Mouse (Mus musculus) adrenal gland, adult 18-20 months (tissue): ENCODE data around the gene Wfdc21. TPM values are rescaled to one million over a fixed set of nuclear protein-coding genes. Genes with fewer than 3 reads are reported as not detected.
A peak's percentile ranks its signal among the peaks of the same experiment; 100 is the strongest.

Experiments
- DNase-seq, 2 experiments: peaks; one replicate each; pipeline ENCODE4 v3.0.0; 2021 to 2022; ENCODE audit warnings: low spot score in 2 of 2
- total RNA-seq, 2 experiments: library from RNA; stranded (reverse); gene quantifications; 1 replicate in 1 of 2; 2 replicates in 1 of 2; pipeline ENCODE4 v1.2.3; 2021

Gene Wfdc21
- total RNA-seq, 2 experiments from 2014 or later, result 0.83 TPM; not detected in 1

- no peak for DNase-seq
Observed at GRCm38 (mm10) chr11:83796980-83797608, 50.4 kb downstream of the Wfdc21 start.

DNA sequence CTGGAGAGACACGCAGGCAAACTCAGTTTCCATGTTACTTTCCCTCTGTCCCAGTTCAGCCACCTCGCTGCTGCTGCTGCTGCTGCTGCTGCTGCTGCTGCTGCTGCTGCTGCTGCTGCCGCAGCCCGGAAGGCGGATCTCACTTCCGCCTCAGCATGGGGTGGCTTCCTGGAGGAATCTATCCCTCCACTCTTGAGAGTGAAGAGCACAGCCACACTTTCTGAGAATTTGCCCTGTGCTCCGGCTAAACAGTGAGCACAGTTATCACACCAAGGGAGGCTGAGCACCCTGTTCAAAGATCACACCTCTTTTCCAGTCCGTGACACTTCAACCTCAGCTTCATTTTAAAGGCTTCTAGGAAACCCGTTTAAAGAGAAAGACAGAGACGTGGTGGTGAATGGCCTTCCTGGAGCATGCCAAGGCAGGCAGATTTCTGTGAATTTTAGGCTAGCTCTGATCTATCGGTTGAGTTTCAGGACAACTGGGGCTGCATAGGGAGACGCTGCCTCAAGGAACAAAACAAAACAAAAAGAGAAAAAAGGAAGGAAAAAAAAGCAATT lies 53.2 kb downstream of the Wfdc21 start:
- DNase-seq, result no peak

DNA sequence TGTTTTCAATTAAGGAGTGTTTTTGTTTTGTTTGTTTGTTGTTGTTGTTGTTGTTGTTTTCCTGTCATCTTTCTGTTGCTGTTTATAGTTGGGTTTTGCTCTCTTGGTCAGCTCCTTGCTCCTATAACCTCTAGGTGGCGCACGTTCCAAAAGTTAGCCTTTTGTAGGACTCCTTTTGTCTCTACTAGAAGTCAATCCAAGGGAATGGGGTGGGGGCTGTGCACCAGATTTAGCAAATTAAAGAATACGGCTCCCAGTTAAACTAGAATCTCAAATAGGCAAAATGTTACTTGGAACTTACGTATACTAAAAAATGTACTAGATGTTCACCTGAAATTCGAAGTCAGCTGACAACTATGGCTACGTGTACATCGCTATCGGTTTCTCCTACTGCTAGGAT lies 55.4 kb downstream of the Wfdc21 start:
- DNase-seq, result peak in 1 of 2 experiments; percentile 23

Other genes with a start within 250 kb of the Wfdc21 start
- under 1 TPM in 1 of 2 experiments, not detected in 1; 0.16 TPM for gene Heatr9, start 224.8 kb upstream of the Wfdc21 start, total RNA-seq
- 10 to 100 TPM in 1 of 2 experiments, 1 to 10 TPM in 1; 2.4 to 11.5 TPM for gene Ccl5, start 216.4 kb upstream of the Wfdc21 start, total RNA-seq
- gene Ccl9, start 168.3 kb upstream of the Wfdc21 start, total RNA-seq, result 10 to 100 TPM in 1 of 2 experiments, 1 to 10 TPM in 1; 7.9 to 17.1 TPM
- 10 to 100 TPM; 16.6 to 36.3 TPM for gene Ccl6, start 153.9 kb upstream of the Wfdc21 start, total RNA-seq
- gene Rpl9-ps1, start 101.3 kb upstream of the Wfdc21 start, total RNA-seq, result not detected
- gene Ccl3, start 97.6 kb upstream of the Wfdc21 start, total RNA-seq, result under 1 TPM in 1 of 2 experiments, not detected in 1; 0.56 TPM
- gene Ccl4, start 84.4 kb upstream of the Wfdc21 start, total RNA-seq, result not detected
- gene Wfdc17, start 42.9 kb upstream of the Wfdc21 start, total RNA-seq, result 10 to 100 TPM in 1 of 2 experiments, 1 to 10 TPM in 1; 2.8 to 10.1 TPM
- not detected for gene Wfdc18, start 37.9 kb upstream of the Wfdc21 start, total RNA-seq
- gene Heatr6, start 6.8 kb downstream of the Wfdc21 start, total RNA-seq, result 10 to 100 TPM; 12.3 to 14.0 TPM
- under 1 TPM in 1 of 2 experiments, not detected in 1; 0.17 TPM for gene Hnf1b, start 103.1 kb downstream of the Wfdc21 start, total RNA-seq
- 10 to 100 TPM; 19.8 TPM for gene Ddx52, start 195.1 kb downstream of the Wfdc21 start, total RNA-seq
- 10 to 100 TPM; 43.0 to 49.4 TPM for gene Synrg, start 217.5 kb downstream of the Wfdc21 start, total RNA-seq